31 mouse cellular contexts compared by ENCODE assay signal in genomic region chr19:44313066-44313465, GRCm38 (mm10). TPM values are rescaled to one million over a fixed set of nuclear protein-coding genes. Genes with fewer than 3 reads are reported as not detected.
DNase-seq lines count a peak whose midpoint lies in the region; ATAC-seq and TF ChIP-seq lines count a peak whose summit lies in the region.
"Had no signal": no experiment of that assay in that cellular context is flagged by ENCODE, and none has a peak within 500 bp of the region (broad histone marks: within the 10 kb centered on the region; RNA-seq: fewer than 3 reads in every experiment).

No protein-coding gene starts in this region.

- no peak for ATAC-seq in liver, embryonic 11.5 days (replicated peaks; ENCODE audit: low FRiP score)
- no peak for ATAC-seq in liver, postnatal 0 days
- no peak for ATAC-seq in megakaryocyte-erythroid progenitor cell, adult 5-6 weeks (replicated peaks; ENCODE audit: low FRiP score, low TSS enrichment, poor library complexity, severe bottlenecking)
- ATAC-seq: activated CD4-positive, CD25-positive, alpha-beta regulatory T cell, adult 4 months; CD4-positive, CD25-positive, alpha-beta regulatory T cell, adult 4 months; forebrain, embryonic 15.5 days had no signal

- no peaks in the 10 kb centered on the region for H3K9me3 ChIP-seq in liver, embryonic 11.5 days (ENCODE audit: control insufficient read depth, low read length)
- H3K9me3 ChIP-seq in liver, postnatal 0 days (ENCODE audit: low read length), result no peaks in the 10 kb centered on the region
- H3K9me3 ChIP-seq in limb, embryonic 10.5 days (replicated peaks), result no peaks in the 10 kb centered on the region
- H3K9me3 ChIP-seq: embryonic facial prominence, embryonic 13.5 days; forebrain, embryonic 10.5 days; forebrain, embryonic 15.5 days; heart, embryonic 15.5 days; hindbrain, embryonic 12.5 days; liver, embryonic 15.5 days; lung, embryonic 15.5 days; midbrain, embryonic 12.5 days; neural tube, embryonic 15.5 days had no signal

- no peak overlapping the region for H3K27ac ChIP-seq in liver, embryonic 11.5 days (ENCODE audit: low read depth, low read length)
- no peak overlapping the region for H3K27ac ChIP-seq in liver, postnatal 0 days (ENCODE audit: low read depth)
- H3K27ac ChIP-seq in limb, embryonic 10.5 days, result no peak overlapping the region
- H3K27ac ChIP-seq: embryonic facial prominence, embryonic 13.5 days; forebrain, embryonic 10.5 days; forebrain, embryonic 15.5 days; hindbrain, embryonic 12.5 days; liver, embryonic 15.5 days; lung, embryonic 15.5 days; midbrain, embryonic 12.5 days had no signal

- no peaks in the 10 kb centered on the region; the same call in 1 of the 2 replicates for H3K27me3 ChIP-seq in liver, embryonic 11.5 days (replicated peaks; ENCODE audit: control insufficient read depth, insufficient read depth, low read length)
- H3K27me3 ChIP-seq in liver, postnatal 0 days (ENCODE audit: insufficient read depth, low read length), result no peaks in the 10 kb centered on the region
- no peaks in the 10 kb centered on the region for H3K27me3 ChIP-seq in limb, embryonic 10.5 days (ENCODE audit: low read depth, poor library complexity, severe bottlenecking)
- H3K27me3 ChIP-seq: embryonic facial prominence, embryonic 13.5 days; forebrain, embryonic 15.5 days; heart, embryonic 15.5 days; hindbrain, embryonic 12.5 days; liver, embryonic 15.5 days; lung, embryonic 15.5 days; midbrain, embryonic 12.5 days; neural tube, embryonic 15.5 days had no signal

- H3K9ac ChIP-seq in liver, embryonic 11.5 days (ENCODE audit: low read depth, low read length), result no peak overlapping the region
- no peak overlapping the region for H3K9ac ChIP-seq in liver, postnatal 0 days (replicated peaks)
- H3K9ac ChIP-seq: embryonic facial prominence, embryonic 13.5 days; forebrain, embryonic 15.5 days; heart, embryonic 15.5 days; hindbrain, embryonic 12.5 days; liver, embryonic 15.5 days; lung, embryonic 15.5 days; midbrain, embryonic 12.5 days; neural tube, embryonic 15.5 days had no signal

- WGBS in liver, embryonic 11.5 days, result 81% methylated on average over 3 of the region's 3 CpGs
- WGBS in liver, postnatal 0 days (ENCODE audit: insufficient replicate concordance), result 70% methylated on average over 3 of the region's 3 CpGs
- 82% methylated on average over 3 of the region's 3 CpGs for WGBS in limb, embryonic 10.5 days

- DNase-seq in heart, adult 11 months, result peak; percentile 76
- DNase-seq in heart, adult 8-10 months (ENCODE audit: low spot score), result no peak
- peak; percentile 19 for DNase-seq in liver, embryonic 11.5 days (ENCODE audit: low spot score)
- DNase-seq in liver, postnatal 0 days, result no peak
- peak; percentile 48 for DNase-seq in Muller cell, postnatal 12 days (ENCODE audit: inconsistent ontology term)
- peak; percentile 21 for DNase-seq in limb, embryonic 10.5 days (ENCODE audit: low spot score)
- DNase-seq: adrenal gland, adult 8-10 months; cerebellum, adult 8-10 months; embryo, embryonic 11 days; heart, postnatal 36 days; kidney, adult 11 months; kidney, postnatal 14 days; layer of hippocampus, postnatal 36 days; liver; retina, postnatal 1 day; right cerebral cortex, postnatal 25 days; spleen, adult 18-20 months; thymus, postnatal 4 days had no signal

- H3K4me2 ChIP-seq in liver, embryonic 11.5 days, result no peak overlapping the region
- no peak overlapping the region for H3K4me2 ChIP-seq in liver, postnatal 0 days (ENCODE audit: low read depth, low read length)
- H3K4me2 ChIP-seq: embryonic facial prominence, embryonic 13.5 days; forebrain, embryonic 15.5 days; heart, embryonic 15.5 days; hindbrain, embryonic 12.5 days; liver, embryonic 15.5 days; lung, embryonic 15.5 days; midbrain, embryonic 12.5 days; neural tube, embryonic 15.5 days had no signal

- no peak for TF ChIP-seq EP300 in liver, postnatal 0 days (IDR thresholded peaks at IDR 0.05; ENCODE audit: low read depth)

- H3K4me1 ChIP-seq in liver, embryonic 11.5 days (replicated peaks; ENCODE audit: control insufficient read depth, insufficient read depth, low read length), result peaks cover 18% of the 10 kb centered on the region
- H3K4me1 ChIP-seq in liver, postnatal 0 days (ENCODE audit: insufficient read depth), result peaks cover 12% of the 10 kb centered on the region
- peaks cover 22% of the 10 kb centered on the region for H3K4me1 ChIP-seq in limb, embryonic 10.5 days

- TF ChIP-seq CTCF in liver, postnatal 0 days (IDR thresholded peaks at IDR 0.05; ENCODE audit: low read depth), result no peak

- no peak overlapping the region for H3K4me3 ChIP-seq in liver, embryonic 11.5 days (ENCODE audit: low read depth, low read length)
- H3K4me3 ChIP-seq in liver, postnatal 0 days (ENCODE audit: low read depth, low read length), result no peak overlapping the region
- no peak overlapping the region for H3K4me3 ChIP-seq in limb, embryonic 10.5 days
- H3K4me3 ChIP-seq: embryonic facial prominence, embryonic 13.5 days; forebrain, embryonic 10.5 days; forebrain, embryonic 15.5 days; heart, embryonic 15.5 days; hindbrain, embryonic 12.5 days; liver, embryonic 15.5 days; lung, embryonic 15.5 days; midbrain, embryonic 12.5 days; neural tube, embryonic 15.5 days had no signal

- no peaks in the 10 kb centered on the region for H3K36me3 ChIP-seq in liver, embryonic 11.5 days (ENCODE audit: control insufficient read depth, insufficient read depth, low read length)
- peaks cover 3% of the 10 kb centered on the region; the same call in 1 of the 2 replicates for H3K36me3 ChIP-seq in liver, postnatal 0 days (replicated peaks; ENCODE audit: insufficient read depth, low read length)
- peaks cover 11% of the 10 kb centered on the region for H3K36me3 ChIP-seq in limb, embryonic 10.5 days

RNA-seq across cellular contexts. Expression of gene Scd2, which starts 19.6 kb away (rescaled TPM):
- total RNA-seq in heart, adult 8-10 months (2022), result 10 to 100 TPM in 1 of 4 experiments, 1 to 10 TPM in 3; 7.5 to 10.2 (median 9.4) TPM
- polyA plus RNA-seq in liver, embryonic 11.5 days (2014; fragmentation: Nextera tagmentation; extraction: Ambion mirVana), result 212 and 231 TPM in 2 replicates
- 5.9 and 6.2 TPM in 2 replicates for polyA plus RNA-seq in liver, postnatal 0 days (2015; fragmentation: Nextera tagmentation; extraction: Ambion mirVana)
- 324 and 335 TPM in 2 replicates for polyA plus RNA-seq in limb, embryonic 10.5 days (2016; fragmentation: Nextera tagmentation; extraction: Ambion mirVana)
- total RNA-seq in megakaryocyte-erythroid progenitor cell, adult 5-6 weeks (2014; fragmentation: Nextera tagmentation), result 56.2 and 62.2 TPM in 2 replicates
- 71.9 and 90.7 TPM in 2 replicates for total RNA-seq in megakaryocyte-erythroid progenitor cell, adult 5-6 weeks (2017)

RNA-seq across cellular contexts. Expression of gene Scd4, which starts 19.8 kb away (rescaled TPM):
- 1 to 10 TPM; 2.6 to 5.1 (median 3.1) TPM for total RNA-seq in heart, adult 8-10 months (2022)
- 0.06 and 0.16 TPM in 2 replicates for polyA plus RNA-seq in liver, embryonic 11.5 days (2014; fragmentation: Nextera tagmentation; extraction: Ambion mirVana)
- polyA plus RNA-seq in liver, postnatal 0 days (2015; fragmentation: Nextera tagmentation; extraction: Ambion mirVana), result not detected in 2 replicates
- 0.08 and 0.11 TPM in 2 replicates for polyA plus RNA-seq in limb, embryonic 10.5 days (2016; fragmentation: Nextera tagmentation; extraction: Ambion mirVana)
- total RNA-seq in megakaryocyte-erythroid progenitor cell, adult 5-6 weeks (2014; fragmentation: Nextera tagmentation), result 0.69 and 2.1 TPM in 2 replicates
- 0.38 TPM in 1 of 2 replicates, not detected in the other for total RNA-seq in megakaryocyte-erythroid progenitor cell, adult 5-6 weeks (2017)
- polyA plus RNA-seq: limb, embryonic 11.5 days; liver, embryonic 15.5 days had no signal

Comparison
In these comparisons a context has a peak if more than half of its experiments do, and no peak if none do; other contexts are left out.
1. DNase-seq: peak in heart, adult 11 months (single experiment), liver, embryonic 11.5 days (single experiment), Muller cell, postnatal 12 days (single experiment) and limb, embryonic 10.5 days (single experiment); none in heart, adult 8-10 months (single experiment) and liver, postnatal 0 days (single experiment).
2. RNA of gene Scd2, which starts 19.6 kb away (polyA plus RNA-seq): 324 to 335 TPM in limb, embryonic 10.5 days and 212 to 231 TPM in liver, embryonic 11.5 days; 5.9 to 6.2 TPM in liver, postnatal 0 days; every median in the first group is over 10 times any median in the second.